Mouse (Mus musculus) CH12.LX (cell line): Measurements from ENCODE around the gene Dse. TPM values are rescaled to one million over a fixed set of nuclear protein-coding genes. Genes with fewer than 3 reads are reported as not detected.

Source experiments
- DNase-seq: peaks from one replicate; pipeline ENCODE4 v3.0.0-alpha.2; 2013; ENCODE audit errors: extremely low read depth
- H3K27ac ChIP-seq: 2 replicates; pipeline ENCODE4 v1.5.1; 2012; ENCODE audit warnings: low read depth, mild to moderate bottlenecking, control low read depth, moderate library complexity; ENCODE audit not compliant: insufficient read depth
- H3K27me3 ChIP-seq: replicated peaks from 2 replicates; pipeline ENCODE3; 2012; ENCODE audit warnings: inconsistent platforms
- H3K36me3 ChIP-seq, 2 experiments: replicated peaks in 1 of 2; 2 replicates each; pipeline versions ENCODE3 to v1.6.1; 2012; ENCODE audit warnings: inconsistent platforms in 1 of 2, low read length in 1 of 2, mild to moderate bottlenecking in 1 of 2, mixed read lengths in 1 of 2, moderate library complexity in 1 of 2; ENCODE audit not compliant: control insufficient read depth in 1 of 2, insufficient read depth in 1 of 2
- H3K4me1 ChIP-seq, 2 experiments: 2 replicates each; pipeline ENCODE4 v1.6.1; 2012; ENCODE audit warnings: inconsistent platforms in 1 of 2, moderate library complexity in 1 of 2; ENCODE audit not compliant: insufficient read depth in 2 of 2, control insufficient read depth in 1 of 2
- H3K4me2 ChIP-seq: 2 replicates; pipeline ENCODE4 v1.6.1; 2012; ENCODE audit warnings: low read depth, mild to moderate bottlenecking, control low read depth; ENCODE audit not compliant: poor library complexity, insufficient read depth, severe bottlenecking
- H3K4me3 ChIP-seq, 3 experiments: fragments of 150-350 bp in 1 of 3; sonication (generic) in 1 of 3; replicated peaks in 1 of 3; 2 replicates each; pipeline versions ENCODE3 to v1.5.1; 2011 to 2012; ENCODE audit warnings: low read depth in 2 of 3, low read length in 2 of 3, mild to moderate bottlenecking in 2 of 3, moderate library complexity in 2 of 3, control low read depth in 1 of 3, improper control_type of control experiment in 1 of 3, inconsistent platforms in 1 of 3, mixed read lengths in 1 of 3; ENCODE audit not compliant: poor library complexity in 1 of 3
- H3K79me2 ChIP-seq: replicated peaks from 2 replicates; pipeline ENCODE4 v1.6.1; 2012; ENCODE audit warnings: mild to moderate bottlenecking, moderate library complexity; ENCODE audit not compliant: control insufficient read depth, poor library complexity, insufficient read depth, severe bottlenecking; ENCODE audit errors: extremely low read depth
- H3K9ac ChIP-seq: 2 replicates; pipeline ENCODE4 v1.6.1; 2012; ENCODE audit warnings: low read depth, mild to moderate bottlenecking, control low read depth, moderate library complexity; ENCODE audit not compliant: insufficient read depth
- H3K9me3 ChIP-seq: replicated peaks from 2 replicates; pipeline ENCODE3; 2012; ENCODE audit warnings: low read length, inconsistent platforms, mixed read lengths
- BHLHE40 ChIP-seq: IDR thresholded peaks from 2 replicates; pipeline ENCODE4 v1.6.1; 2011; ENCODE audit warnings: mild to moderate bottlenecking, low read depth, low read length, improper control_type of control experiment
- CTCF ChIP-seq, 2 experiments: IDR thresholded peaks in 1 of 2; conservative IDR thresholded peaks in 1 of 2; 2 replicates each; pipeline ENCODE4 v1.5.1; 2011 to 2012; ENCODE audit warnings: low read depth in 2 of 2, low read length in 2 of 2, improper control_type of control experiment in 1 of 2, inconsistent platforms in 1 of 2, mild to moderate bottlenecking in 1 of 2, moderate library complexity in 1 of 2
- E2F4 ChIP-seq: IDR thresholded peaks from 2 replicates; pipeline ENCODE4 v1.6.1; 2011; ENCODE audit warnings: low read depth, low read length, improper control_type of control experiment; ENCODE audit not compliant: insufficient replicate concordance
- EP300 ChIP-seq: IDR thresholded peaks from 2 replicates; pipeline ENCODE4 v1.6.1; 2011; ENCODE audit warnings: low read length, improper control_type of control experiment
- ETS1 ChIP-seq: conservative IDR thresholded peaks from 2 replicates; pipeline ENCODE4 v1.6.1; 2012; ENCODE audit warnings: low read depth, mild to moderate bottlenecking, inconsistent platforms, low read length, improper control_type of control experiment, moderate library complexity
- GABPA ChIP-seq: IDR thresholded peaks from 2 replicates; pipeline ENCODE4 v1.6.1; 2012; ENCODE audit warnings: low read depth, low read length, improper control_type of control experiment, inconsistent platforms; ENCODE audit not compliant: insufficient replicate concordance
- HCFC1 ChIP-seq: IDR thresholded peaks from 2 replicates; pipeline ENCODE4 v1.6.1; 2012; ENCODE audit warnings: low read depth, mild to moderate bottlenecking, inconsistent platforms, low read length, improper control_type of control experiment
- IRF4 ChIP-seq: IDR thresholded peaks from 2 replicates; pipeline ENCODE4 v1.6.1; 2014; ENCODE audit warnings: low read depth, mild to moderate bottlenecking, inconsistent platforms, low read length, improper control_type of control experiment
- JUN ChIP-seq: IDR thresholded peaks from 2 replicates; pipeline ENCODE4 v1.6.1; 2011; ENCODE audit warnings: low read depth, mild to moderate bottlenecking, low read length, improper control_type of control experiment, moderate library complexity; ENCODE audit not compliant: insufficient read depth
- JUND ChIP-seq: conservative IDR thresholded peaks from 2 replicates; pipeline ENCODE4 v1.6.1; 2011; ENCODE audit warnings: low read depth, low read length, improper control_type of control experiment
- KAT2A ChIP-seq: IDR thresholded peaks from 2 replicates; pipeline ENCODE4 v1.6.1; 2012; ENCODE audit warnings: low read length, improper control_type of control experiment, inconsistent platforms; ENCODE audit not compliant: insufficient replicate concordance
- MAFK ChIP-seq: IDR thresholded peaks from 2 replicates; pipeline ENCODE4 v1.6.1; 2011; ENCODE audit warnings: low read length, improper control_type of control experiment; ENCODE audit not compliant: insufficient replicate concordance
- MAX ChIP-seq: IDR thresholded peaks from 2 replicates; pipeline ENCODE4 v1.6.1; 2011; ENCODE audit warnings: low read length, improper control_type of control experiment
- MAZ ChIP-seq: IDR thresholded peaks from 2 replicates; pipeline ENCODE4 v1.6.1; 2012; ENCODE audit warnings: low read depth, mild to moderate bottlenecking, inconsistent platforms, low read length, improper control_type of control experiment, moderate library complexity
- MEF2A ChIP-seq: IDR thresholded peaks from 2 replicates; pipeline ENCODE4 v1.6.1; 2014; ENCODE audit warnings: low read depth, mild to moderate bottlenecking, inconsistent platforms, low read length, improper control_type of control experiment, borderline replicate concordance
- MXI1 ChIP-seq: IDR thresholded peaks from 2 replicates; pipeline ENCODE4 v1.6.1; 2011; ENCODE audit warnings: mild to moderate bottlenecking, low read depth, low read length, improper control_type of control experiment
- MYC ChIP-seq: IDR thresholded peaks from 2 replicates; pipeline ENCODE4 v1.6.1; 2011; ENCODE audit warnings: low read depth, mild to moderate bottlenecking, improper control_type of control experiment, low read length
- NRF1 ChIP-seq: IDR thresholded peaks from 2 replicates; pipeline ENCODE4 v1.6.1; 2014; ENCODE audit warnings: low read depth, mild to moderate bottlenecking, inconsistent platforms, low read length, improper control_type of control experiment, moderate library complexity
- PAX5 ChIP-seq: IDR thresholded peaks from 2 replicates; pipeline ENCODE4 v1.6.1; 2012; ENCODE audit warnings: low read length, inconsistent platforms, mixed read lengths
- POLR2A ChIP-seq: IDR thresholded peaks from 2 replicates; pipeline ENCODE4 v1.6.1; 2011; ENCODE audit warnings: low read depth, mild to moderate bottlenecking, improper control_type of control experiment, low read length
- POLR2AphosphoS2 ChIP-seq: IDR thresholded peaks from 2 replicates; pipeline ENCODE4 v1.6.1; 2011; ENCODE audit warnings: low read depth, low read length, improper control_type of control experiment
- SMC3 ChIP-seq: IDR thresholded peaks from 2 replicates; pipeline ENCODE4 v1.6.1; 2011; ENCODE audit warnings: low read depth, low read length, improper control_type of control experiment
- TBP ChIP-seq: conservative IDR thresholded peaks from 2 replicates; pipeline ENCODE4 v1.6.1; 2011; ENCODE audit warnings: low read depth, low read length, improper control_type of control experiment
- TCF12 ChIP-seq: IDR thresholded peaks from 2 replicates; pipeline ENCODE4 v1.6.1; 2014; ENCODE audit warnings: low read depth, mild to moderate bottlenecking, inconsistent platforms, low read length, improper control_type of control experiment
- USF1 ChIP-seq: IDR thresholded peaks from 2 replicates; pipeline ENCODE4 v1.6.1; 2014; ENCODE audit warnings: low read depth, mild to moderate bottlenecking, inconsistent platforms, low read length, improper control_type of control experiment
- USF2 ChIP-seq: conservative IDR thresholded peaks from 2 replicates; pipeline ENCODE4 v1.6.1; 2011; ENCODE audit warnings: low read depth, low read length, improper control_type of control experiment
- ZKSCAN1 ChIP-seq: IDR thresholded peaks from 2 replicates; pipeline ENCODE4 v1.6.1; 2012; ENCODE audit warnings: low read depth, inconsistent platforms, low read length, improper control_type of control experiment, borderline replicate concordance
- ZMIZ1 ChIP-seq: IDR thresholded peaks from 2 replicates; pipeline ENCODE4 v1.6.1; 2012; ENCODE audit warnings: low read depth, mild to moderate bottlenecking, inconsistent platforms, low read length, improper control_type of control experiment
- dilution Hi-C: fragments of 300-500 bp; cut with MboI; formaldehyde crosslinking; loops from 2 replicates; pipeline ENCODE4 v1.14.3; 2020; ENCODE audit warnings: low sequenced_read_pairs; ENCODE audit not compliant: extremely low pct_unique_long_range_greater_than_20kb, extremely low pct_ligation_motif_present
- in situ Hi-C: fragments of 300-500 bp; cut with MboI; formaldehyde crosslinking; loops from 3 replicates; pipeline ENCODE4 v1.14.3; 2019; ENCODE audit warnings: low sequenced_read_pairs, low pct_ligation_motif_present, low pct_unique_long_range_greater_than_20kb, mixed read lengths
- polyA plus RNA-seq: library from polyadenylated mRNA; unstranded; fragments of >175 nt; gene quantifications from 2 replicates; pipeline ENCODE4 v1.2.1, GENCODE M21; 2012; ENCODE audit warnings: low read depth; ENCODE audit not compliant: insufficient read length
- total RNA-seq, 2 experiments: library from RNA; depleted of rRNA; stranded (reverse); fragments of 300-350 nt in 1 of 2; fragments of >200 nt in 1 of 2; gene quantifications; 2 replicates each; pipeline ENCODE4 v1.2.3; 2012 to 2014

The Dse gene
- total and polyA plus RNA-seq, 3 experiments: 0.10 to 0.15 TPM; not detected in 1

DNA sequence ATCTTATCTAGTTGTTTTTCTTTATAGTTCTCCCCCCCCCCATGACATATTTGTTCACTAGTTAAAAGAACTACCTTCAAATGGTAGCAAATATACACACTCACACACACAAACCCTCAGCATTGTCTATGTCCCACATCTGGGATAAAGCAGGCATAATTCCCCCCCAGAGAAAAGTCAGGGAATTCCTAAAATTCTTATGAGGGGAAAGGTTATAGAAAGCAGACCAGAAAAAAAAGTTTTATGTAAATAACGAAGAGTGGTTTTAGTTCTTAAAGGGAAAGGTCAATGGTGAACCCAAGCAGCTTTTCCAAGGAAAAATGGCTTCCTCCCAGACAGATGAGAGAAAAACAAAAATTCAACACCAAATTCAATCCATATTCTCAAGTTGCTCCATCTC is 22.6 kb downstream of the Dse start:
- dilution Hi-C loops: no loop called here
- Histone ChIP-seq H3K4me1 (peaks cover 0 to 24% of the 10 kb centered on the region in 2 experiments; a peak in 2 of 4 replicates), H3K36me3 (no peaks in the 10 kb centered on the region), H3K9ac (no peak overlapping the region), H3K4me2 (no peak overlapping the region), H3K27ac (no peak overlapping the region), H3K27me3 (no peaks in the 10 kb centered on the region), H3K9me3 (no peaks in the 10 kb centered on the region), H3K79me2 (no peaks in the 10 kb centered on the region), H3K4me3 (no peak overlapping the region)
- DNase-seq: no peak
- in situ Hi-C loops: no loop called here
- TF ChIP-seq JUN (no peak), GABPA (no peak), MAZ (no peak)

DNA sequence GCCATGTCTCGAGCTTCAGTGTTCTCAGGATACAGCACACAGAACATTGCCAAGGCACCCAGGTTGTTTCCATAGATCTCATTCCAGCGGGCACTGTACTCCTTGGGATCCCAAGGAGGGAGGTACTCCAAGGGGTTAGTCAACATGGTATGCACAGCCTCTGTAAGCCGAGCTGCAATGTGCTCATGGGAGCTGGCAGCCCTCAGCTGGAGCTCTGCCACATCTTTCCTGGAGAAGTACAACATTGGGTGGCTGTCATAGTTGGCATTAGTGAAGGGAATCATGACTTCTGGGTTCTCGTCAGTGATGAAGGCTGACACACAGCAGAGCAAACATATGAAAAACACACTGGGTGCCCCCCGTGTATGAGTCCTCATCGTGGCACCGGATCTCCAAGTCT is 23.8 kb downstream of the Dse start:
- dilution Hi-C loops: no loop called here

DNA sequence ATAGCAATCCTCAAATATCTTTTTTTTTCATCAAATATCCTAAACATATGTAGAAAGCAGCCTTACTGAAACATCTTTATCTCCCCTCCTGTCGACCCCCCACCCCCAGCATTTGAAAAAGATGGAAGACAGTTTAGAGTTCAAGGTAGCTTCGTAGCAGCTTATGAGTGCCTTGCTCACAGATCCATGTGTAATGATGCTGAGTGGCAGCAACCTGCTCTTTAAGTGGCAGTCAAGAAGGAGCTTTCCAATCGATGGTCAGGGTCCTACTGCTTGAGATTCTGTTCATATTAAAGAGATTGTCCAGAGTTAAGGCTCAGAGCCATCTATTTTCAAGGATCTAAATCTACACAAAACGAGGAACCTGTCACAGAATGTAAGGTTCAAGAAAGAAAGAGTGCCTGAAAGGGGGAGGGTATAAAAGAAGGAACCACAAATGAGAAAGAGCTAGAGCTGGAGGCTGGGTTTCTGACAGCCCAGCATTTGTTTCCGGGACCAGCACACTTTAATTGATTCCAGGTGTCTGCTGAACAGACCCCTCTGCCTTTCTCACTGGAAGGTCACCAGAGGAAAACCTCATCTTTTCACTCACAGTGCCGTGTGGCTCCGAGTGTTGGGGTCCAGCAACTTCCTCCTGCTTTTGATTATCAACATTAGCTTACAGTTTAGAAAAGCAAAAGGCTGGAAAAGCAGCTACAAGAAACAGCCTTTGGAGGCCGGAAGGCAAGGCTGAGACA is 31.5 kb downstream of the Dse start:
- dilution Hi-C loops: no loop called here
- no peak overlapping the region for H3K27ac ChIP-seq
- no peak for DNase-seq
- H3K79me2 ChIP-seq: no peaks in the 10 kb centered on the region
- no peak overlapping the region for H3K4me3 ChIP-seq
- H3K27me3 ChIP-seq: no peaks in the 10 kb centered on the region
- no peak overlapping the region for H3K4me2 ChIP-seq
- no peaks in the 10 kb centered on the region for H3K36me3 ChIP-seq
- peaks cover 4 to 31% of the 10 kb centered on the region in 2 experiments; a peak in 3 of 4 replicates for H3K4me1 ChIP-seq
- H3K9me3 ChIP-seq: no peaks in the 10 kb centered on the region
- no peak overlapping the region for H3K9ac ChIP-seq
- in situ Hi-C loops: no loop called here
- no peak for TF ChIP-seq USF1
- TF ChIP-seq PAX5: no peak
- no peak for TF ChIP-seq KAT2A
- TF ChIP-seq MYC: no peak
- no peak for TF ChIP-seq ZKSCAN1
- no peak for TF ChIP-seq HCFC1
- TF ChIP-seq MAX: no peak
- TF ChIP-seq E2F4: no peak
- TF ChIP-seq ETS1: no peak
- TF ChIP-seq TCF12: no peak
- no peak for TF ChIP-seq JUND
- TF ChIP-seq ZMIZ1: no peak
- TF ChIP-seq POLR2AphosphoS2: no peak
- TF ChIP-seq BHLHE40: no peak
- TF ChIP-seq USF2: no peak
- TF ChIP-seq NRF1: no peak
- no peak for TF ChIP-seq GABPA
- TF ChIP-seq CTCF (conservative IDR thresholded peaks at IDR 0.05 in 1 of 2, IDR thresholded peaks at IDR 0.05 in 1 of 2; ENCODE audit: low read depth in 2 of 2, low read length in 2 of 2): no peak

More for the DNA sequence above, 23.8 kb downstream of the Dse start:
- no peak for DNase-seq
- Histone ChIP-seq H3K4me2 (no peak overlapping the region), H3K79me2 (no peaks in the 10 kb centered on the region), H3K9ac (no peak overlapping the region), H3K36me3 (no peaks in the 10 kb centered on the region), H3K4me1 (peaks cover 0 to 24% of the 10 kb centered on the region in 2 experiments; a peak in 2 of 4 replicates), H3K27ac (no peak overlapping the region), H3K9me3 (no peaks in the 10 kb centered on the region)
- in situ Hi-C loops: no loop called here
- TF ChIP-seq HCFC1 (no peak), TBP (no peak), MAFK (no peak), MXI1 (no peak), IRF4 (no peak), USF2 (no peak), SMC3 (no peak), CTCF (conservative IDR thresholded peaks at IDR 0.05 in 1 of 2, IDR thresholded peaks at IDR 0.05 in 1 of 2; ENCODE audit: low read depth in 2 of 2, low read length in 2 of 2) (no peak), EP300 (no peak), MEF2A (no peak), POLR2AphosphoS2 (no peak), USF1 (no peak), POLR2A (no peak)
- TF ChIP-seq, all 38 proteins: peak for 0
- Histone ChIP-seq H3K4me3 (no peak overlapping the region), H3K27me3 (no peaks in the 10 kb centered on the region)
